Mouse (Mus musculus): ENCODE data around the gene Stard13.

Stard13 gene

DNA sequence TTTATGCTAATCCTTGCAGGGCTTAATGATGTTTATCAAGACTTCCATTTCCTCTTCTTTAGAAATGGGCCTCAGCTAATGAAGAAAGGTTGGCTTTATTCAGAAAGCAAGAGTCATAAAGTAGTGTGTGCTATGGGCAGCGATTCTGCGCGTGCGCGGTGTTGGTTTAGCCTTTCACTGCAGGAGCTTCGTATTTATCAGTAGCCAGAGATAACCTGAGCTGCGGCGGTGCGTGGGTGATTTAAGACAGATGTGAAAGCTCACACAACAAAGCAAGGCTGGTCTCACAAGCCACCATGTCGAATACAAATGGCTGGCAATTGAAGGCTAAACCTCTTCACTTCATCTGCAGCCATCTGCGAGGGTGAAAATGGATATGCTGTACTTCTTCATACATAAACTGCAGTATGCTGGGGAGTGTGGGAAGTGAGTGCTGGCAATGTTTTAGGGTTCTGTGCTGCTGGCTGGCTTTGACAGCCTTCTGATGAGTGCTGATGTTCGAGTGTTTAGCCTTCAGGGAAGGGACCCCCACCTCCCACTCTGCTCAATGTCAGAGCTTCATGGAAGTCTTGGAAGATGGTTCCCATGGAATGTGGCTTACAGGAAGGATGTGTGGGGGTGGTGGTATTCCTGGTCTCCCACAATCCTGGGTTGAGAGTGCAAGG lies 177.2 kb downstream of the Stard13 start:
- DNase-seq, result peak; percentile 65

DNA sequence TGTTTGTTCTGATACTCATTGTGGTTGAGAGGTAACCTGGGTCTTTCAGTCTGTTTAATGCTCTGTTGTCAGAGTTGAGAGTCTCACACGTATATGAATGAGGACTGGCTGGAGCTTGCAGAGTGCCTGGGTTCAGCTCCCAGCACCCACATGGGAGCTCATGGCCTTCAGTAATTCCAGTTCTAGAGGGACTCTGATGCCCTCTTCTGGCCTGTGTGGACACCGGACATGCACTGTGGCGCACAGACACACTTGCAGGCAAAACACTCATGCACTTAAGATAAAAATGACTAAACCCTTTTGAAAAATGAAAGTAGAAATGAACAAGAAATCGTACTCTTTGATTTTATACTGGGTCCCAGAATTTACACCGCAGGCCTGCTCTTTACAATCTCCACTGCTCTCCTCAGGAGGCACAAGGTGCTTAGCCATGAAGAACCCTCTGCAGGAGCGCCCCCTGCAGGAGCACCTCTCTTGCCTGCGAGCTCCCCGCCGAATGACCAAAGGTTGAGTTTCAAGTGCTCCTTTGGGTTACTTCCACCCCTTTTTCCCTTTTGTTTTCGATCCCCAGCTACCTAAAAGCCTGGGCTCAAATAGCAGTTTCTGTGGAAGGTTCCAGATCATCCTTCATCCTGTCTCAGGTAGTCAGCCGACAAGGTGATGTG lies 178.1 kb downstream of the Stard13 start:
- no peak for DNase-seq

DNA sequence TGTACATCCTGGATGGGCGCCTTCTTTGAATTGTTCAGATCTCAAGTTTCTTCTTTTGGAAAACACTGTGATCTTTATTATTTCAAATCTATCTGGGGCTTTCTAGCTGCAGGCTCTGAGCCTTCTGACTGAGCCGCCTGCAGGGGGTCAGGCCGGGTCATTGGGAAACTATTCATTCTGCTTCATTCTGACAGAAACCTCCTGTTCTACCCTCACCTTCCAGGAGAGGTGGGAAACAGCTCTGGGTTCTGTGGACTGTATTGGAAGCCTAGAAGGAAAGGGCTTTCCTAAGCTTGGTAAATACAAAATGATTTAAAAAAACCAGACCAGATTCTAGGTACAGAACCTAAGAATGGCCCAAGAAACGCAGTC lies 178.9 kb downstream of the Stard13 start:
- no peak for DNase-seq

DNA sequence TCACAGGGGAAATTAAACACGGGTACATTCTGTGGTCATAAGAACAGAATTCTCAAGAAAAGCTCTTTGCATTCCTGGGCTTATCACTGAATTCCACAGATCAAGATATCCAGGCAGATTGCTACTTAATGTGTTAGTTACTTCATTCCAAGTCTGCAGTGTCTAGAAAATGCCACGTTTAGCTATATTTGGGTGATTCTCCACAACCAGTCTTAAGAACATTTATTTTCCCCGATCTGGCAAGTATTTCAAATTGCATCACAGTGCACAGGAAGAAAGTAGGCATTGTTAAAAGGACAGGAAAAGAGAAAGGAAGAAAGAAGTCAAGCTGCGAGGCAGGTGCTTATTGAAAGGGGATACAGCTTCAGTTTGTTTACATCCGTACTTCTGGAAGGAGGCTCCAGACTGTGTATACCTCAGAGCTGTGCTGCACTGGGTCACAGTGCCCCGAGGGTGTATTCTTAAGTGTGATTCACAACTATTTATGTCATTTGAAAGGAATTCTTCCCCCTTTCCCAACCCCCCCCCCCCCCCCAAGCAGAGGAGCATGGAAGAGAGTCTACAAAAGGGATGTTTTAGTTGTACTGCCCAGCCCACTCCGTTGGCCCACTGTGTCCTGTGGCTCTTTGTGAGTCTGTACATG lies 179.4 kb downstream of the Stard13 start:
- no peak for DNase-seq

DNA sequence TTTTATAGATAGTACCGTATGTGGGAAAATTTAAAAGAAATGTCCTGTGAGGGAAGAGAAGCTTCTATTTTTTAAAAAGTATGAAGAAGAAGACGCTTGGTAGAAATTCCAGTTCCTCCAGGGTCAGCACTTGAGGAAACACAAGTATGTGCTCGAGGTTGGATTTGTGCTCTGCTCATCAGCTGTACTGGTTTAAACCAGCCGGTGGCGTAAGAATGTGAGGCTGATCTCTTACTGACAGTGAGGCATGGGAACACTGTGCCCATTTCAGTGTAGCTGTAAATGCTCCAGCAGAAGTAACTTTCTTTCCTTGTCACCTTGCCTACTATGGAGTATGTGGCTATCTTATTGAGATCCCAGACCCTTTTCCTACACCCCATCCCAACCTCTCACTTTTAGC lies 180.4 kb downstream of the Stard13 start:
- DNase-seq, result no peak

DNA sequence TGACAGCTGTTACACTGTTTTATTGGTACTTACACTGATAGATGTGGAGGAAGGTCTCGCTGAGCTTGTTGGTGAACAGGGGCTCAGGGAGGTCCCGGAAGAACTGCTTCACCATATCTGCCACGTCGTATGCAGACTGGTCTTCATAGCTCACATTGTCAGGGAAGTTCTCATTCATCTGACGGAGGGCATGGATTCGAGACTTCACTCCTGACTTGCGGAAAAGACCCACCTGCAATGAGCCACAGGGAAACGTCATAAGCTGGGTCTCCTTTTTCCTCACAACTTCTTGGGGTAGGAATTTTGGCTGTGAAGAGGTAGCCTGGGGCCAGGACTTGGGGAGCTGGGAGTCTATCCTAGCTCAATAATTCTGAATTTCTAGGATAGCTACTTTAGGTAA lies 181.3 kb downstream of the Stard13 start:
- no peak for DNase-seq

DNA sequence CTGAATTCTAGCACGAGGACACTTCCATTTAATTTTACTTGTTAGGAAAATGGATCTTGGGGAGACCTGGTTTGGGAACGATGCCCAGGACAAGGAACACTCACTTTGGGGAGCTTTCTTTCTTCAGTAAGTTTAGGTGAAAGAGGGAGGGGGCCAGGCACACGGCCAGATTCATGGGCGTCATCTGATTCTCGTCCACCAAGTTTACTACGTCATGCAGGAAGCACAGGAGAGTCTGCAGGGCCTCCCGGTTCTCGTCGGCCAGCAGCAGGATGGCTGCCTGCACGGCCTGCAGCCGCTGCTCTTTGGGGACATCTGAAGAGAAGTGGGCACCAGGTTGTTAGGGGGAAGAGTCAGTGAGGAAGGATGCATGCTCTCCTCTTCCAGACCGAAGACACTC lies 186.1 kb downstream of the Stard13 start:
- no peak for DNase-seq

DNA sequence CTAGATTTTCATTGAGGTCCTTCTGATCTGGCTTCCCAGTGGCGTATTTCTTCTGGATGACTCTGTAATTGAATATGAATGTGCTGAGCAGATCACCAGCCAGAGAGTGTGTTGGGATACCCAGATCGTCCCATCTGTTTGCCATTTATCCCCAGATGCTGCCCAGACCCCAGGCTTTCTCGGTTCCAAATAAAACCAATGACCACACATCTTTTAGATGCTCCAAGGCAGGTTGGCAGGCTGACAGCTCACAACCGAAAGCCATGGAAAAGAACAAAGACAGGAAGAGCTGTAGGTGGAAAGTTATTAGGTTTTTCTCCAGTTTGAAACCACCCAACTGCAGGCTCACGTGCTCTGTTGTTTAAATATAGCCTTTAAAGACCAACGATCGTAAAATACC lies 186.7 kb downstream of the Stard13 start:
- DNase-seq, result no peak

DNA sequence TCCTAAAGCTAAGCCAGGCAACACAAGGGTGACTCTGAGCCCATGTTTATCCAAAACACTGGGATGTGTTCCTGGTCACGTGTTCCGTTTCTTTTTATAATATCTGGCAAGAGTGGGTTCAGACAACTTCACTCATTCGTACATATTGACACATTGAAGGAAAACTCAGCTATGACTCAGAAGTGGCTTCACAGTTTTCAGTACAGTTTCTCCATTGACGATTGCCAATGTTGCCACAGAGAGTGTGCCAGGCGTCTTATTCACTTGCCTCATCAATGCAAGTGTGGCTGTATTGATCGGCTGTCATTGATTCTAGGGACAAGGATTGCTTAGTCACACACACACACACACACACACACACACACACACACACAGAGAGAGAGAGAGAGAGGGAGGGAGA lies 187.5 kb downstream of the Stard13 start:
- DNase-seq, result no peak

DNA sequence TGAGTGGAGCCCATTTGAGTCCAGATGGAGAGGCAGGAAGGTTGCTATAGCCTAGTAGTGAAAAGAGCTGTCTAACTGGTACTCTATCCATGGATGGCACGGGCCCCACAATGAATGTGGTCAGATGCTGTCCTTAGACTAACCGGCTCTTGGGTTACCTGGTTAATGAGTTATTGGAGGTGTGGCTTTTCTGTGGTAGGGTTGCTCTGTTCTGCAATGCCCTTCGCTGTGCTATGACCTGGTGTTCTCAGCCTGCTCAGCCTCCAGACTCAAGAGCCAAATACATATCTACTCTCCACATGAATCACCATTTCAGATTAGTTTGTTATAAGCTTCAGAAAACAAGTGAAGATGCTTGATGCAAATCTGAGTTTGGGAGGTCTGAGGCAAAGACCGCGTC lies 190.7 kb downstream of the Stard13 start:
- DNase-seq, result no peak

DNA sequence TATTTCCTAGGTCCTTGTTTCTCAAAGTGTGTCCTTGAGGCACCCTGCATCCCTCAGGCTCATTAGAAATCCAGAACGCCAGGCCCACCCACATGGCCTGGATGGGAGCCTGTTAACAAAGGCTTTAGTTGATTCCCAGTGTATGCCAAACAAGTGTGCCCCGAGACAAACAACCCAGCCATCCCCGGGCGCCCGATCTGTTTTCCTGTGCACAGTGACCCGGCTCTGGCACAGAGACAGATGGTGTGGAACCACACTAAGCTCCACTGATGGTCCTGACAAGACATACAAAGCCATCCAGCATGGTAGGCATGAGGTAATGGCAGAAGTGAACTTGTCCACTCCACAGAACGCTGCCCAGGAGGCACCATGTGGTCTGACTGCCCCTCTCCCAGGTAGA lies 195.8 kb downstream of the Stard13 start:
- DNase-seq, result no peak

DNA sequence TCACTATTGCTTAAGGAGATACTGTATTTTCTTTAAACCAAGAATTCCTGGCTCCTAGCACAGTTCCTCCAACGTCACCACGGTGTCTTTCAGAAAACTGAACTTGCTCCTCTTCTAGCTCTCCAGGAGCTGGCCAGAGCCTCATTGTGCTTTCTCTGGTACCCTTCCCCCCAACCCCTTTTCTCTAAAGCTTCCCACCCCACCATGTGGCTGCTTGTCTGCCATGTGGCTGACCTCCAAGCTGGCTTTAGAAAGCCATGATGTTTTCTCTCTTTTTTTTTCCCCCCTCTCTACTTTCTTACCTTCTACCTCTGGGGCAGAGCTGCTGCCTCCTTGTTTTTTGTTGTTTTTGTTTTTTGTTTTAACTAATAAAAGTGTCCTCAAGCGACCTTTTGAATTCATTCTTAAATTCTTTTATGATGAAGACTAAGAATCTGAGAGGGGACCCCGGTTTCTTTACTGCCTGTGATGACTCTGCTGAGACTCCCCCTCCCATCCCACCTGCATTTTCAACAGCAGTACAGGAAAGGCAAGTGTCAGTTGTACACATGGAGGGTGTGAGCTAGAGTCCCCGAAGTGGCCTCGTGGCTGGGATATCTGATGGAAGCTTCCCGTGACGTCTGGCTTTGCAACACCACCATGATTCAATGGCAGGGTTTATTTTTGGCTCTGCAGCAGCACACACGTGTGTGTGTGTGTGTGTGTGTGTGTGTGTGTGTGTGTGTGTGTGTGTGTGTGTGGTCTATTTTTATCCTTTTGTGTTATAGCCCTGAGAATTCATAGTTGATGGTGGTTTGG lies 198.7 kb downstream of the Stard13 start:
- no peak for DNase-seq

DNA sequence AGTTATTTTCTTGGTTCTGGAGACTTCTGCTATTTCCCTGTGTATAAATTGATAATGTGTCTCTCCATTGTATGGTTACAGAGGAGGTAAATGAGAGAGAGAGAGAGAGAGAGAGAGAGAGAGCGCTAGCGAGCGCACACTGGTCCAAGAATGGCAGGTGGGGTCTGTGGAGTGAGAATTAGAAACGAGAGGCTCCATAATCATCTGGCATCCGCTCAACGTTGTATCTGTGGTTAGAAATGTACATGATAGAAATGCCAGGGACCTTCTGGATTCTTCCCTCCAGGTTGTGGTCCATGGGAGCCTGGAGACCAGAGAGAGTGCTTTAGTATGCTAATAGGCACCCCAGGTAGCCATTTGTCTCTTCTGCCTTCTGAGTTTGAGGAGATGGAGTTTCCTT lies 204.7 kb downstream of the Stard13 start:
- no peak for DNase-seq

DNA sequence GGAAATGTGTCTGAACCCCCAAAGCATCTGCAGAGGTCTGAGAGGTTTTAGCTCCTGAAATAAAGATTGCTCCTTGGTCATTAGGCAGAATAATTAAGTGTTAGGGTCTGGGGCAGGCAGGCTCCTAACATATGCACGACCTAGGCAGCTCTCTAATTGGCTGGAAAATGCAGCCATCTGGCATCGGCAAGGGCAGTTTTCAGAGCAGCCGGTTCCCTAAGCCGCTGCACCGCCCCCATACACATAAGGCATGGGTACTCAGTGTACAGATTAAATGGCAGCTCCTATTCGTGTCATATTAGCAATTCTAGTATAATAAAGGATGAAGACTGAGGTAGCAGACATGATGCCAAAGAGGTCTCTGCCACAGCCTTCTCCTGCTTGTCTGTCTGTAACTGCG lies 206.5 kb downstream of the Stard13 start:
- DNase-seq, result no peak

DNA sequence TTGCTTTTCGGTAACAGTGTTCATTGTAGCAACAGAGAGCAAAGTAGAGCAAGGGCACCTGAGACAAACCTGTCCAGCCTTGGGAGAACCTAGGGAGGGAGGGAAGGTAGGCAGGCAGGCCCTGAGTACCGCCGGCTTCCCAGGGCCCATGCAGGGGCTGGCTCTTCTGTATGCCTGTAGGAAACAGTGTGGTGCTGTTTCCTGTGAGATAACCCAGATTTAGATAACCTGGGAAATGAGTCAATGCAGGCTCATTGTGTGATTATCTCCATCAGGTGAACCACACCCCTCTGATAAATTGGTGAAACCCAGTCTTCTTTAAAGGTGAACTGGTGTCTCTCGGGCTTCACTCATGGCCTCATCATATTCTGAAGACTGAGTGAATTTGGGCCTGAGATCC lies 207.6 kb downstream of the Stard13 start:
- no peak for DNase-seq

DNA sequence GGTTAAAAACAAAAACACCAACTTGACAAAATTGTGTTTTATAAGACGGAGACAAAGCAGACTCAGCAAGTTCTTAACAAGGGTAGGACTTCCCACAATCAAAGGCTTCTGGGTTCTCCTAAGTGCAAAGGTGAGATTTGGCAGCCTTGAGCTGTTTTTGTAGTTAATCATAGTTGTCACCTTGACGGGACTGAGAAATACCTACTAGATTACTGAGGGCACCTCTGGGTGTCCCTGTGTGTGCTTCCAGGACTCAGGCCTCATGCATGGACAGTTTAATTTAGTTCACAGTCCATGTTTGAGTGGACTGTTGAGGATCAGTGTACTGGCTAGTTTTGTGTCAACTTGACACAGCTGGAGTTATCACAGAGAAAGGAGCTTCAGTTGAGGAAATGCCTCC lies 209.2 kb downstream of the Stard13 start:
- no peak for DNase-seq

DNA sequence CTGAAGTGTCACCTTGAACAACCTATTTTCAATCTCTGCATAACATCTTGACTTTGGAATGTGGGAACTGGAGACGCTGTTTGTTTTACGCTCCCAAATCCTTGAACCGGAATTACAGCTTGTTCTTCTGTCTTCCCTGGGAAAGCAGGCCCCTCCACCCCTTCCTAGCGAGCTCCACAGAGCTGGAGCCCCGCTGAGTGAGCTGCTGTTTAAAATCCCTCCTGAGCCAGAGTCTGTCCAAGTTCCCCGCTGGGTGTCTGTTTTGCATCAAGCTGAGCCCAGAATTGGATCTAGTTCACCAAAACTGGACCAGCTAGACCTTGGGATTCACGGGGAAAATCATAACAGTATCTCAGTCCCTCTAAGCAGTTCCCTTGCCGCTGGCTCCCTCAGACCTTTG lies 210.2 kb downstream of the Stard13 start:
- peak; percentile 46 for DNase-seq

DNA sequence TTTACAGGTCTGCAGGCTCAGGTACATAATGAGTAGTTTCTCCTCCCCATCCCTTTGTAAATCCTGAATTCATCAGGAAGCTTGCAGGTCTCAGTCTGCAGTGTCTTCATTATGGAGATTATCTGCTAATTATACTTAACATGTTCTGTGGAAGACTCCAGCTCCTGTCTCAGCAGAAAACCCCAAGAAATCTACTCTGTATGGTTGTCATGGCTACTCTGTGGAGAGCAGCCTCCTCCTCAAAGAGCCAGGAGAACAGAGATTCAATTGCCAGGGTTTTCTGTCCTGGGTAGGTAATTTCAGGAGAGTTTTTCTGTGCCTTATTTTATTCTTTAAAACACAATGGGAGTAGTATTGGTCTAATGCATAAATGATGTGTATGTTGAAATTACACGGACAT lies 210.7 kb downstream of the Stard13 start:
- no peak for DNase-seq

DNA sequence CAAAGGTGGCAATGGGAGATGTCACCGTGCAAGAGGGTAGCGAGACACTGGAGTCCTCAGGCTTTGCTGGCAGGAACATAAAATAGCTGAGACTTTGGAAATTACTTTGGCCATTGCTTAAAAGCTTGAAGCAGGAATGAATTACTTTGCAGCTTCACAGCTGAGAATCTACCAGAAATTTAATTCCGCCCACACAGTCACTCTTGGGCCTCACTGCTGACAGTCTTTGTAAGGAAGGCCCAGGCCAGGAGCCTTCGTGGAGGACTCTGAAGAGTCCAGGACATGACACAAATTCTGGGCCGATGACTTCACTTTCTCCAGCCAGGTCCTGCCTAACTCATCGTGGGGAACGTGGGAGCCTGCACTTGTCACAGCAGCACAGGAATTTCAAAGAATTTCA lies 211.6 kb downstream of the Stard13 start:
- DNase-seq, result no peak

DNA sequence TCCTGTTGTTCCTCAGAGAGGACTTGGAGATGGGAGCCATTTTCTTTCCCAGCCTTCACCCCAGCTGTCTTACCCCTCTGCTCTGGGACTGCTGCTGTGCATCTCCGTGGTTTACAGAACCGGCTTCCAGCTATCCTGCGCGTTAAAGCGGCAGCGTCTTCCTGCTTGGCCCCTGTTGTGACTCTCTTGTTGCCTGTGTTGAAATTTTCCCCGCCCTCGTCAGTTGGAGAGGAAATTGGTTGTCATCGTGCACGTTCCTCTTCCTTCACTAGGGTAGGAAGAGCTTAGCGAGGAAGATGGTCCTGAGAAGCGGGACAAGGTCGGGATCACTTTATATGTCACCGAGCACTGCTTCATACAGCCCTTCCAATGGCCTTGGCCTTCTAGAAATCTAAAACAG lies 212.8 kb downstream of the Stard13 start:
- DNase-seq, result no peak

DNA sequence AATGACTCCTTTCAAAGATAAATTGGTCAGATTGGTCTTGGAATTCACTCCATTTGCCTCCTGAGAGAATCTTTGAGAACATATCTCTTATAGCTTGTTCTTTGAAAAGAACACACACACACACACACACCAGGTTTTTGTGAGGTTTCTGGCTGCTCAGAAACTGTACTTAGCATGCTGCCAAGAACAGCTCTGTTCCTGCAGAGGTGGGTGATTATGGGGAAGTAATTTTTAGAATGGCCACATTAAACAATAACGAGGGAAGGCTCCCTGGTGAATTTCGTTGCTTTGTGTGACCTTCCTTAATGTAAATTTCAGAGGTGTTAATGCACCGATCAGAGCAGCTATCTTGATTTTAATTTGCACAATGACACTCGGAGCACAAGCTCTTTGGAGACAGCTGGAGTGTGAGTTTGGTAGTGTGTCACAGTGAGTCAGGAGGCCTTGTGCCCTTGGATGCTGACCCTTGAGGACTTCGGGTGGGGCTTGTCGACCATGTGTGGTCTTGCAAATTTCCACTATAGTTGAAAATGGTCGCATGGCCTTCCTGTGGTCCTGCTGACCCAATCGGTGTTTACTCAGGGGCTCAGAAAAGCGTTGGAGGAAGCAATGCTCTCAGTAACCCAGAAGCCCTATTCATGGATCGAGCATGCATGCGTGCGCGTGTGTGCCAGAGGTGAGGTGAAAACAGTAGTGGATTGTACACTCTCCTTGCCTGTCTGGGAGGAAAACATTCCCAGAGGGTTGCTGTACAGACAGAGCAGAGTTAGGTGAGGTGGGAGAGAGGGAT lies 213.4 kb downstream of the Stard13 start:
- peak; percentile 21 for DNase-seq

DNA sequence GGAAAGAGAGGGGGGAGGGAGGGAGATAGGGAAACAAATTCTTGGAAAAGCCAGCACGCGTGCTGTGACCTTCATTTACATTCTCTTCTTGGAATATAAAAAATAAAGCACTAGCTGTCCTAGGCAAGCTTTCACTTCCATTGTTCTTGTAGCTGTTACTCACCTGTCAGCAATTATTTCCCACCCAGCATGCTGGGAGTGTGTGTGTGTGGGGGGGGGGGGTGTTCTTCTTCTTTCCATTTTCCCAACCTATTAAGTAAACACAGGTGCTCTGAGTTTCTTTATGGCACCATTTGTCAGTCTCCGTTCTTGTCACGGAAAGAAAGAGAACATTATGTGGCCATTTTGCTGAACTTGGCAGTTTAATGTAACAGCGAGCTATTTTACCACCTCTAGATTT lies 214.7 kb downstream of the Stard13 start:
- no peak for DNase-seq

DNA sequence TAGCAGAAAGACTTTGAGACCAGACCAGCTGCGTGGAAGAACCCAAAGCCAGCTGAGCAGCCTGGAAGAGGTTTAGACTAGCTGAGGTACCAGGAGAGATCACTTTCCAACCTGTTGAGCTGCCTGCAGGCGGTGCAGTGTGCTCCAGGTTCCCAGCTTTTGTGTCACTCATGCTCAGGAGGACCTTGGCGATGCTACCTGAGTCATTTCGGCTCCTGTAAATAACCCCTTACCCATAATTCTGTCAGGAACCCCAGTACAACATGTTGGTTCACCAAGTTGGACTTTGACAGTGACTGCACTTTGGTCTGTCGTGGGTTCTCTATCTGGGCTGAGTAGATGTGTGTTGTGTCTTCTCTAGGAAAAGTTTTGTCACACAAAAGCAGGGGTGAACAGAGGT lies 215.2 kb downstream of the Stard13 start:
- DNase-seq, result no peak

Measured in right cerebral cortex, adult 18-20 months (tissue).